Mouse (Mus musculus) limb, embryonic 13.5 days (tissue): ENCODE measurements at regions not wholly inside any gene's neighbourhood (a gene's known extent, or its start where the extent isn't known, plus 50 kb on each side); places are given as distances from the start of the nearest gene placed in this dataset.
"Not testable (repeated sequence)": the region's sequence is repeated elsewhere in the genome, so short reads cannot be mapped to it uniquely, and the experiment has no call there.

Source experiments
- ATAC-seq: fragments of 200-750 bp; cut with Nextera tagmentation; 2 replicates; pipeline ENCODE4 v1.8.0; 2017; ENCODE audit warnings: low read depth, moderate number of reproducible peaks, moderate TSS enrichment; ENCODE audit not compliant: low FRiP score
- H3K27ac ChIP-seq: fragments of 300-500 bp; sonication (generic); 2 replicates; pipeline ENCODE4 v1.5.1; 2015; ENCODE audit warnings: inconsistent platforms, mild to moderate bottlenecking, moderate library complexity
- H3K27me3 ChIP-seq: fragments of 300-500 bp; sonication (generic); 2 replicates; pipeline ENCODE4 v1.6.1; 2015; ENCODE audit warnings: mild to moderate bottlenecking, inconsistent platforms
- H3K36me3 ChIP-seq: fragments of 300-500 bp; sonication (generic); 2 replicates; pipeline ENCODE4 v1.6.1; 2015; ENCODE audit warnings: inconsistent platforms, mild to moderate bottlenecking, moderate library complexity
- H3K4me1 ChIP-seq: fragments of 300-500 bp; sonication (generic); 2 replicates; pipeline ENCODE4 v1.6.1; 2015; ENCODE audit warnings: inconsistent platforms
- H3K4me2 ChIP-seq: fragments of 300-500 bp; sonication (generic); replicated peaks from 2 replicates; pipeline ENCODE4 v1.6.1; 2015; ENCODE audit warnings: inconsistent platforms, mild to moderate bottlenecking, moderate library complexity
- H3K4me3 ChIP-seq: fragments of 300-500 bp; sonication (generic); 2 replicates; pipeline ENCODE4 v1.5.1; 2015; ENCODE audit warnings: moderate library complexity, mild to moderate bottlenecking, inconsistent platforms
- H3K9ac ChIP-seq: fragments of 300-500 bp; sonication (generic); 2 replicates; pipeline ENCODE4 v1.6.1; 2015; ENCODE audit warnings: mild to moderate bottlenecking, inconsistent platforms
- H3K9me3 ChIP-seq: fragments of 300-500 bp; sonication (generic); 2 replicates; pipeline ENCODE4 v1.6.1; 2016; ENCODE audit warnings: inconsistent platforms
- WGBS: fragments of 180-500 bp; shearing (Covaris S2); methylation state at CpG from one replicate; pipeline ENCODE4 v1.1.7; 2015; 5-methylcytosine and 5-hydroxymethylcytosine counted together

DNA sequence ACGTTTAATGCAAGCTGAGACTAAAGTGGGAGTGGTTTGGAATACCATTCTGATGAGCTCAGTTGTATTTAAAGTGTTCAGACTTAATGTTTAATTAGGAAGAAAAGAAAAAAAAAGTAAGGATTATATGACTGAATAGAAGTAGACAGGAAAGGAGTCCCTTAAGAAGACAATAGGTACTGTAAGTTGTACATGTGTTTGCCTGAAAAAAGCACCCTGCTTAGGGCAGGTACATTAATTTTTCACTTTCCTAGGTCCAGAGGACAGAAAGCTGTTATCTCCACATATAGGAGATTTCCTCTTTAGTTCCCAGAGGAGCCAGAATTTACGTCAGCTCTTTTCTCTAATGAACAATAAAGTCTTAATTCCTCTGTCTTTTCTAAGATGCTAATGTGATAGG is 58.5 kb downstream of the Olfr987 start:
- Histone ChIP-seq H3K9me3 (no peaks in the 10 kb centered on the region), H3K9ac (no peak overlapping the region), H3K27me3 (no peaks in the 10 kb centered on the region), H3K4me1 (no peaks in the 10 kb centered on the region), H3K4me2 (no peak overlapping the region), H3K4me3 (no peak overlapping the region), H3K36me3 (no peaks in the 10 kb centered on the region), H3K27ac (no peak overlapping the region)
- WGBS = 56% methylated on average over 2 of the region's 2 CpGs
- ATAC-seq = no peak

DNA sequence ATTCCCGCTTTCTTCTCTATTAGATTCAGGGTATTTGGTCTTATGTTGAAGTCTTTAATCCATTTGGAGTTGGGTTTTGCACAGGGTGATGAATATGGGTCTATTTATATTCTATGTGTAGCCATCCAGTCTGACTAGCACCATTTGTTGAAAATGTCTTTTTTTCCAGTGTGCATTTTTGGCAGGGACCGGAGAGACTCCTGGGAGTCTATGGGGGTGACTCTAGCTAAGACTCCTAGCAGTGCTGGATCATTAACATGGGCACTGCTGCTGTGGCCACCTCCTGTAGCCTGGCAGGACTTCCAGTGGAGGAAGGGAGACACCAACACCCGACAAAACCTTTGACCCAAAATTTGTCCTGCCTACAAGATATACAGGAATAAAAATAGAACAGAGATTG is 61.0 kb downstream of the Olfr987 start:
- Histone ChIP-seq H3K36me3 (no peaks in the 10 kb centered on the region), H3K9ac (no peak overlapping the region), H3K4me1 (no peaks in the 10 kb centered on the region), H3K27ac (no peak overlapping the region), H3K4me2 (no peak overlapping the region), H3K27me3 (no peaks in the 10 kb centered on the region), H3K4me3 (no peak overlapping the region), H3K9me3 (no peaks in the 10 kb centered on the region)
- WGBS = 84% methylated on average over 3 of the region's 3 CpGs
- ATAC-seq = no peak

DNA sequence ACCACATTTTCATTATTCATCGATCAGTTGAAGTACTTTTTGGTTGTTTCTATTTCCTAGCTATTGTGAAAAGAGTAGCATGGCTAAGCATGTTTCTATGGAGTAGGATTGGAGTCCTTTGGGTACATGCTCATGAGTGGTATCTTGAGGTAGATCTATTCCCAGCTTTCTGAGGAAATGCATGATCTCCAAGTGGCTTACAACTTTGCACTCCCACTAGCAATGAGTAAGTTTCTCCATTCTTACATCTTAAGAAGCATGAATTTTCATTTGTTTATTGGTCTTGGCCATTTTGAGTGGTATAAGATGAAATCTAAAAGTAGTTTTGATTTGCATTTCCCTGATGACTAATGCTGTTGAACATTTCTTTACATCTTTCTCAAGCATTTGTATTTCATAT is 61.7 kb downstream of the Olfr987 start:
- Histone ChIP-seq H3K9ac (no peak overlapping the region), H3K27ac (no peak overlapping the region), H3K4me1 (no peaks in the 10 kb centered on the region), H3K4me3 (no peak overlapping the region), H3K27me3 (no peaks in the 10 kb centered on the region), H3K9me3 (no peaks in the 10 kb centered on the region), H3K4me2 (no peak overlapping the region), H3K36me3 (no peaks in the 10 kb centered on the region)
- ATAC-seq = no peak
- 82% methylated on average over 1 of the region's 1 CpGs for WGBS

DNA sequence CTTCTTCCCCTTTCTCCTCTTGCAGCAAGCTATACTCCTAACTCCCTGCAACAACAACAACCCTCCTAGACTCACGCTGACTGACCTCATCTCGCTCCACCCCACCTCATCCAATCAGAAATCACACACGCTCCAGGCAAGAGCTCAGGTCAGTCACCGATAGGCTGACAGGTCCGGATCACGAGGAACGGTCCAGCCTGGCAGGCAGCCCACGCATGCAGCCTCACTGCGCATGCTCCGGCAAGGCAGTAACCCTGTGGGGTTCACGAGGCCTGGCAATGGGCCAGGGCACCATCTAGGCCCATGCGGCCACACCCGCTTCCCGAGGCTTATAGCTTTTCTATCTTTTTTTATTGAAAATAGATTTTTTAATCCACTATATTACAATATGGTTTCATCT is 69.8 kb upstream of the Lrrc55 start:
- 85% methylated on average over 14 of the region's 14 CpGs for WGBS
- not testable (repeated sequence) for H3K4me2 ChIP-seq, H3K27ac ChIP-seq, ATAC-seq, H3K9ac ChIP-seq, H3K4me1 ChIP-seq, H3K4me3 ChIP-seq, H3K27me3 ChIP-seq, H3K9me3 ChIP-seq, H3K36me3 ChIP-seq

DNA sequence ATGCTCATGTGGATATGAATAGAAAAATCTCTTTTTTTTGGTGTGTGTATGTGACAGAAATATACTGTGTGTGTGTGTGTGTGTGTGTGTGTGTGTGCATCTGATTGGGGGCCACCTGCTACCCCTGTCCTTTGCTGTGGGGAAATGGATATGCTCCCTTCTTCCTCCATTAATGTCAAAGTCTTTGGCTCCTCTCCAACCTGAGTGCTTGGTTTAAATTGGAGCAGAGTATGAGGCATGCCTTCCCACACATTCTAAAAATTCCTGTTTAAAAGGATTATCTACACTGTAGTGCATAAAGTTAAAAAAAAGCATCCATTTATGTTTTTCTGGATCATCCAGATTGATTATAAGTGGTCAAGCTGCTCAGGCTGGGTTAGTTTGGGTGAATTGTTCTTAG is 68.7 kb upstream of the Lrrc55 start:
- ATAC-seq = peak; percentile 24; the same call in 1 of the 2 replicates

DNA sequence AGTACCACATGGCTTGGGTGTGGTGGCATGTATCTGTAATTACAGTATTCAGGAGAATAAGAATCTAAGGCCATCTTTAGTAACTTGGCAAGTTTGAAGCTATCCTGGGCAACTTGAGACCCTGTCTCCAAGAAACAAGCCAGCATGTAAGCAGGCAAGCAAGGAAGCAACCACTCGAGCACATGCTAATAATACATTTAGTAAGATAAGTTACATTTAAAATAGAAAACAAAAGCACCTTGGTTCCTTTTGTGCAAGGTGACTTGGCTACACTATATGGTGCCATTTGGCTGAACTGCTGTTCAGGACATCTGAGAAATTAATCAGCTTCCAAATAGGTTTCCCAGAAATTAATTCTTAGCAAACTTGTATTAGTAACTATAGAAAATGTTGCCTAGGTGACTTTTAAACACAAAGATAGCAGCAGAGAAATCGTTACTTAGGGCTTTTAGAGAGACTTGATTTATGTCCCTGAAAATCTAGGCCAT is 68.1 kb upstream of the Lrrc55 start:
- Histone ChIP-seq H3K4me2 (no peak overlapping the region), H3K4me3 (no peak overlapping the region), H3K27ac (no peak overlapping the region), H3K36me3 (no peaks in the 10 kb centered on the region), H3K4me1 (no peaks in the 10 kb centered on the region), H3K27me3 (no peaks in the 10 kb centered on the region), H3K9me3 (no peaks in the 10 kb centered on the region), H3K9ac (no peak overlapping the region)
- 63% methylated on average over 2 of the region's 2 CpGs for WGBS
- ATAC-seq = no peak

More for the DNA sequence above, 68.7 kb upstream of the Lrrc55 start:
- Histone ChIP-seq H3K4me3 (no peak overlapping the region), H3K4me1 (no peaks in the 10 kb centered on the region), H3K9ac (no peak overlapping the region), H3K36me3 (no peaks in the 10 kb centered on the region), H3K9me3 (no peaks in the 10 kb centered on the region), H3K27me3 (no peaks in the 10 kb centered on the region), H3K4me2 (no peak overlapping the region), H3K27ac (no peak overlapping the region)

DNA sequence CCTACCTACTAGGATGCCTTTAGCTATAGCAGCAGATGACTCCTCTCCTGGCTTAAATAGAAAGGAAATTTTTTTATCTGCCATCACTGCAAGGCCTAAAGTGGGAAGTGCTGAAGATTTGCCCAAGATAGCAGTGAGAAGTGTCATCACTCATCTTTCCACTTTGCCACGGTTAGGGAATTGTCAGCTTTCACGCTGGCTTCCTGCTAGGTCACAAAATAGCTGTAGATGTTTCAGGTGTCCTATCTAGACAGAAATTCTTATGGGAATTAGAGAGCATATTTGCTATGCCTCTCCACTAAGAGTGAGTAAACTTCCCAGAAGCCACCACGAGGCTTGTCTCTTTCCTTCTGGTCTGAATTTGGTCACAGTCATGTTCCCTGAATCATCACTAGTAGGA is 60.4 kb upstream of the Lrrc55 start:
- no peak overlapping the region for H3K9ac ChIP-seq
- H3K4me2 ChIP-seq = no peak overlapping the region
- 80% methylated on average over 3 of the region's 3 CpGs for WGBS
- no peaks in the 10 kb centered on the region for H3K9me3 ChIP-seq
- H3K4me3 ChIP-seq = no peak overlapping the region
- no peak for ATAC-seq
- H3K27ac ChIP-seq = no peak overlapping the region
- 0 out of 2 replicates have a peak, but pooled peaks cover 4% of the 10 kb centered on the region for H3K27me3 ChIP-seq
- no peaks in the 10 kb centered on the region for H3K4me1 ChIP-seq
- no peaks in the 10 kb centered on the region for H3K36me3 ChIP-seq

DNA sequence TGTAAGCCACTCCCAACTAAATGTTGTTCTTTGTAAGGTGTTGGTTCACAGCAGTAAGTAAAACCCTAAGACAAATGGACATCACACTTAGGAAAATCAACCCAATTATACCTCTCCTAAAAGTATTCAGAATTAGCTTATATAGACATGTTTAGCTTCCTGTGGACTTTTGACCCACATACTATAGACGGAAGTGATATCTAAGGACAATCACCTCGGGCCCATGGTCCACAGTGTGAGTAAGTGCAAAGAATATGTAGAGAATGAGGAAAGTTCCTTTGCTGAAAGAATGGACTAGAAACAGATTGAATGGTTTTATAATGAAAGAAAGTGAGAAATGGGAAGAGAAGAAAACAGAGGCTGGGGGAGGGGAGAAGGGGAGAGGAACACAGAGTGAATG is 58.6 kb upstream of the Lrrc55 start:
- 0 out of 2 replicates have a peak, but pooled peaks cover 5% of the 10 kb centered on the region for H3K27me3 ChIP-seq
- no peak overlapping the region for H3K9ac ChIP-seq
- ATAC-seq = no peak
- H3K4me2 ChIP-seq = no peak overlapping the region
- H3K27ac ChIP-seq = no peak overlapping the region
- no peaks in the 10 kb centered on the region for H3K9me3 ChIP-seq
- no peaks in the 10 kb centered on the region for H3K36me3 ChIP-seq
- 85% methylated on average over 2 of the region's 2 CpGs for whole genome bisulfite sequencing
- no peaks in the 10 kb centered on the region for H3K4me1 ChIP-seq
- no peak overlapping the region for H3K4me3 ChIP-seq

DNA sequence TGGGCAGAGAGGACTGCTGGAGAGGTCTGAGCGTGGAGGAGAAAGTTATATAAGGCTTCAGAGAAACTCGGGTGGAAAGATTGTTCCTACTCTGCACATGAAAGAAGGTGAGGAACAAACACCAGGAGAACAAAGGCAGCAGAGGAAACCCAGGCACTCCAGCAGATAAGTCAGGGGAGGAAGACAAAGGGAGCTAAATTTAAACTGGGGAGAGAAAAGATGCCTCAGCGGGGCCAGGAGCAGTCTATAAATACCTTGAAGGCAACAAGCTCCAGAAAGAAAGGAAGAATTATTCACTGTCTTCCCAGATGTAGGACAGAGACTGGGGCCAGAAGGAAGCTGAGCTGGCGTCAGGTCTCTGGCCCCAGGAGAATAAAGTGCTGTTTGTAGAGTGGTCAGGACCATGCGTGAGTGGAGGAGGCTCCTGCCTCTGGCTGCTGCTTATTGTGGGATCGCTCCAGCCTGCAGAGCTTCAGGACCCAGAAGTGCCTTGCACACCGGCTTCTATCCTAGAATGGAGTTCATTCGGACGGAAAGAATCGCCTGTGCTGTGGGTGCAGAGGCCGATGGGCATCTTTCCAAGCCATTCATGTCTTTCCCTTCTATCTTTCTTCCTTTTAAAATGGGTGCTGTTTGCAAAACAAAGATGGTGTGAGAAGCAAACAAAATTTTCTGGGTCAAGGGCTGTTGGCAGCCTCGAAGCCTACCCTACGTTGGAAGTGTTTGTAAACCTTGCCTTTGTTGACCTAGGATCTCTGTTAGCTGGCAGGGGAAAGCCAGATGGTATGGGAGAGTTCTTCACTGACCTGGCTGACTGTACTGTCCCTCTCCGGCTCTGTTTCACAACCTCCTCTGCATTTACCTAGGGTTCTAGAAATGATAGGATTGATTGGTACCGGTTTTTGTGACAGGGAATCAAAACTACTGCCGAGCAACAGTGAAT is 55.6 kb upstream of the Lrrc55 start:
- H3K4me2 ChIP-seq = no peak overlapping the region
- 47% methylated on average over 16 of the region's 16 CpGs for WGBS
- no peak overlapping the region for H3K9ac ChIP-seq
- no peak for ATAC-seq
- H3K4me3 ChIP-seq = no peak overlapping the region
- no peaks in the 10 kb centered on the region for H3K9me3 ChIP-seq
- H3K4me1 ChIP-seq = no peaks in the 10 kb centered on the region
- no peak overlapping the region for H3K27ac ChIP-seq
- H3K36me3 ChIP-seq = no peaks in the 10 kb centered on the region
- H3K27me3 ChIP-seq = 0 out of 2 replicates have a peak, but pooled peaks cover 5% of the 10 kb centered on the region

DNA sequence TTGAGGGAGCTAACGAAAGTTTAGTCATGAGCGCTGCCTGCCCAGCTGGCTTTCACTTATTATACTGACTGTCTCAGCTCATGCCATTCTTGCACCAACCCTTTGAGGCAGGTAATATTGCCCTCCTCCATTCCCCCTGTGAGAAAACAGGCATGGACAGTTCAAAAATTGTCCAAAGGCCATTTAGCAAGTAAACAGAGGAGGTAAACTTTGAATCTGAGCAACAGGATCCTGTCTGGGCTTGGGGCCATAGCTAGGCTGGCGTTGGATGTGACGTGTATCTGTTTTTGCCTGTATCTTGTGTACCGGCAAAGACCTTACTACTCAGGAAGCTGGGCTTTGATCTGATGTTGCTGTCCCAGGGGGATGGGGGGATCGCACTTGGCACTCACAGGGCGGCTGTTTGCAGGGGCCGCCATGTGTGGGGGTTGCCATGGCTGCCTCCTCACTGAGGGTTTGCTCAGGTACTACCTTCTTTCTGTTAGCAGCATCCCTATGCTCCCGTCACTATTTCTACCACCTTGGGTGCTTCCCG is 53.1 kb upstream of the Lrrc55 start:
- H3K4me1 ChIP-seq = no peaks in the 10 kb centered on the region
- H3K9ac ChIP-seq = no peak overlapping the region
- H3K27me3 ChIP-seq = 0 out of 2 replicates have a peak, but pooled peaks cover 5% of the 10 kb centered on the region
- H3K27ac ChIP-seq = no peak overlapping the region
- 80% methylated on average over 10 of the region's 10 CpGs for WGBS
- no peak overlapping the region for H3K4me2 ChIP-seq
- ATAC-seq = no peak
- no peaks in the 10 kb centered on the region for H3K36me3 ChIP-seq
- H3K9me3 ChIP-seq = no peaks in the 10 kb centered on the region
- H3K4me3 ChIP-seq = no peak overlapping the region
